Mouse (Mus musculus) T-helper 1 cell (primary cell): ENCODE results near the gene F12.
"Not testable (repeated sequence)": the region's sequence is repeated elsewhere in the genome, so short reads cannot be mapped to it uniquely, and the experiment has no call there.

Experiments used
- in situ Hi-C: fragments of 300-600 bp; cut with MboI, MseI; formaldehyde crosslinking; loops from one replicate; pipeline ENCODE4 v1.15.1; 2025; ENCODE audit warnings: high pct_unique_total_duplicates

Gene F12

DNA sequence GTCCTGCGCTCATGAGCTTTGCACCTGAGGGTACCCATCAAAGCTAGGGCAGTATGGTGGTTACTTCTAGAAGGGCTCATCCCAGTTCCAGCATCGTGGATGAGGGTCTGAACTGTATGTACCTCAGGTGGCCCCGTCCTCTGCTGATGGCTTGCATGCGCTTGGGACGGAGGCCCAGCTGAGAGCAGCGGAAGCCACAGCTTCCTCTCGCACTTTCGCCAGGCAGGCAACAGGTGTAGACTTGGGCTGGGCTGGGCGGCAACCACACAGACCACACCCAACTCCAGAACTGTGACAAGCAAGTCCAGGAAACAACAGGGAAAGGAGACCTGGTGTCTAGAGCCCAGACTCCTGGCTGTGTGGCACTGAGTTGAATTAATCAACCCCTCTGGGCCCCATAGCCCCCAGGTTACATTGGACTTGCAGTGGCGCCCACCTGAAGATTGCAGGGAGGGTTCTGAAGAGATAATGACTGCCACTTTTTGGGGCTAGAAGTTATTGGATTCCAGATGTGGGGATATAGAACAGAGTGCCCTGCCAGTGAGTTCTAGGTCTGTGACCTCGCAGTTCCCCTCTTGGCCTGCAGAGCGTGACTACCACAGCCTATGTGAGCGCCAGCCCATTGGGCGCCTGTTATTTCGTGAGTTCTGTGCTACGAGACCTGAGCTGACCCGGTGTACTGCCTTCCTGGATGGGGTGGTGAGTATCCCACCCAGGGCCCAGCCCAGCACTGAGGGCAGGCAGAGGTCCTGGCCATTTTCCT is 23.3 kb upstream of the F12 start:
- in situ Hi-C loops = no loop called here

DNA sequence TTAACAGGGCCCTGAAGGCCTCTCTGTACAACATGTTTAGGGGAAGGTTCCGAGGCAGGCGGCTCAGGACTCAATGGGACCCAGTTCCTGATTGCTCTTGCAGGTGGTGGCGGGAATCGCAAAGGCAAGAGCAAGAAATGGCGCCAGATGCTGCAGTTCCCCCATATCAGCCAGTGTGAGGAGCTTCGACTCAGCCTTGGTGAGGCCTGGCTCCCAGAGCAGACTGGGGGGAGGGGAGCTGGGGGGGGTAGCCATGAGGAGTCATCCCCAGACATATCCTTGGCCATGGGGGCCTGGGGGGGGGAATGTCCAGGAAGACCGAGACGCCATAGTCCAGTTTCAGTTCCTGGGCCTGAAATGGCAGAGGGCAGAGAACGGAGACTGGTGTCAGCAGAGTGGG is 22.6 kb upstream of the F12 start:
- in situ Hi-C loops = no loop called here

DNA sequence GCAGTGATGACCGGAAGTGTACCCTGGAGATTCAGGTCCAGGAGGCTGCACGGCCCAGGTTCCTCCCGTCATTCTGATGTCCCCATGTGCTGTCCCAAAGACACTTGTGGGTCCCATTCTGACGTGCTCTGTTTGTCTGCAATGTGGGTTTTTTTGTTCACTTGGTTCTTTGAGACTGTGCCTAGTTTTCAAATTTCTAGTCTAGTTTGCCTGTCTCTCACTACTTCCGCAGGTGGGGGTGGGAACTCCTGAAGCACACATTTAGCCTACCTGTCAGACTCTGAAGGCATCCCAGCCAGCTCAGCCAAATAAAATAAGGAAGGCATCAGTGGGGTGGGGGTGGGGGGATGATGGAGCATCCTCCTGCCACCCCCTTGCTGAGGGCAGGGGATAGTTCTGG is 21.5 kb upstream of the F12 start:
- in situ Hi-C loops = no loop called here

DNA sequence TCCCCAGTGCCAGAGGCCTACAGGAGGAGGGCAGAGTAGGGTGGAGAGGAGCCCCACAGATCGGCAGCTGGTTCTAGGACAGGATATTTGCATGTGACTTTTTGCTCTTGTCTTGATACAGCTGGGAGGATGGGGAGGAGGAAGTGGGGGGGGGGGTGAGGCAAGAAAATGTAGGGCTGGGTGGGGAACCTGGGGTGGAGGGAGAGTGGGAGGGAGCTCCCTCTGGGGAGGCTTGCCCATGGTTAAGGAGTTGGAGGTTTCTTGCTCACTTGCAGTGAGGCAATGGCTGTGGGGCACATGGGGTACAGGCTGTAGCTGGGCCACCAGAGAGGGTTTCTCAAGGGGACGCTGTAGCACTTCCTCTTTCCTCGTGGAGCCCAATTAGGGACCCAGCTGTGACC is 20.9 kb upstream of the F12 start:
- in situ Hi-C loops = no loop called here

DNA sequence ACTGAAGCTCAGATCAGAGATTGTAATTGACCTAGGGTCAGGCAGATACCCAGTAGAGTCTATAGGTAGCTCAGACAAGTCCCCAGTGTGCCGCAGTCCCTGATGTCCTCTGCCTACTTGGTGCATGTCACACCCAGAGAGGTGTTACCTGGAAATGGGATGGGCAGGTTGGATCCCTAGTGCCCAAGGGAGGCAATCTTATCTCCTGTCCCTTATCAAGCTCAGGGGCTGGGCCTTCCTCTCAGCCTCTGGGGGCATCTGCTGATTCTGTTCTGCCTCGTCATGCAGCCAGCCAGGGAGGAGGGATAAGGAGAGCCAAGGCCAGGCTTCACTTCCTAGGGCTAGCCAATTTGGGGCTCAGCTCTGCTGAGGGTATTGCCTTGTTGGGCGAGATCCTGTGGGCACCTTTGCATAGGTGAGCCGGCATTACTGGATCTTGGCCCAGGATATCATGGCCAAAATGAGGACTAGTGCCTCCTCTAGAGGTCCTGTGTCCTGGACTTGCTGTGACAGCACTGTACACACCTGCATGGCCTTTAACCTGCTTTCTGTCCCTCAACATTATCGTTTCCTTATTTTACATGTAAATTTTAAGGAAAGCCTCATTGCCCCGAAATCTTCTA is 20.0 kb upstream of the F12 start:
- in situ Hi-C loops = no loop called here

DNA sequence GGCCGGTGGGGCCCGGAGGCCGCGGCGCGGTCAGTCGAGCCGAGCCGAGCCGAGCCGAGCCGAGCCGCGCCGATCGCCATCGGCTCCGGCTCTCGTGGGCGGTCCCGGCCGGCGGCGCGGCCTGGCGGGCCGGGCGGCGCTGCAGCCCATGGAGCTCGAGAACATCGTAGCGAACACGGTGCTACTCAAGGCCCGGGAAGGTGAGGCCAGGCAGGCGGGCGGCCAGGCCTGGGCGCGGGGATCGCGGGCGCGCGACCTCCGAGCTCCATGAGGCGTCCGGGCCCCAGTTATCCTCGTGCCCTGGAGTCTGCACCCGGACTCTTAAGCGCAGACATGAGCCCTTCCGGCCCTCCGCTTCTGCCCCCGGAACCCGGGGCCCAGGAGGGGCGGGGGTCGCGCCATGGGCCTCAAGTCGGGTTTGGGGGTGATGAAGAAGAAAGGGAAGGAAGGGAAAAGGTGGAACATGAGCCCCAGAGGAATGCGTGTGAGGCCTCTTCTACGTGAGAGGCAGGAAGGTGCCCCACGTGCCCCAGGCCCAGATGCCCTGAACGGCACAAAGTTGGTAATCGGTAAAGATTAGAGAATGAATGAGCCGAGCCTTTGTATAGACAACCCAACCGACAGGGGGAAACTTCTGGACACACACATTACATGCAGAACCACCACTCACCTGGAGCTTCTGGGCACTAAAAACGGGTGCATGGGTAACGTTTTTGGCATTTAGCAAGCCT is 18.9 kb upstream of the F12 start:
- in situ Hi-C loops = no loop called here

DNA sequence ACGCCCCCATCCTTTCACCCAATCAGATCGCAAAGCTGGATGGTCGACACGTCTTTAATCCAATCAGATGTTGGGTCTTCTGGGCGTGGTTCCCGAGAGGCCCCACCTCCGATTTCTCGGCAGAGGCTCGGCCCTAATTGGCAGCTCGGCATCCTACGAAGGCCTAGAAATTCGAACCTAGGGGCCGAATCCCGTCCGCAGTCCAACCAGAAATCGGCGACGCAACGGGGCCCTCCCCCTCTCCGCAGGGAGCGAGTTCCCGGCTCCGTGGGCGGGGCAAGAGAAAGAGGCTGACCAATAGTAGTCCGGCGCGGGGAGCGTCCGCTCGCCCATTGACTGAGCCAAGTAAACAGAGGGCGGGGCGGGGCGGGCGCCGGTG is 18.3 kb upstream of the F12 start, which contains the start of gene Grk6:
Gene Grk6, plus strand, starts transcription at position 136 of the 379 bp plus-strand sequence.
- in situ Hi-C loops = no loop called here

DNA sequence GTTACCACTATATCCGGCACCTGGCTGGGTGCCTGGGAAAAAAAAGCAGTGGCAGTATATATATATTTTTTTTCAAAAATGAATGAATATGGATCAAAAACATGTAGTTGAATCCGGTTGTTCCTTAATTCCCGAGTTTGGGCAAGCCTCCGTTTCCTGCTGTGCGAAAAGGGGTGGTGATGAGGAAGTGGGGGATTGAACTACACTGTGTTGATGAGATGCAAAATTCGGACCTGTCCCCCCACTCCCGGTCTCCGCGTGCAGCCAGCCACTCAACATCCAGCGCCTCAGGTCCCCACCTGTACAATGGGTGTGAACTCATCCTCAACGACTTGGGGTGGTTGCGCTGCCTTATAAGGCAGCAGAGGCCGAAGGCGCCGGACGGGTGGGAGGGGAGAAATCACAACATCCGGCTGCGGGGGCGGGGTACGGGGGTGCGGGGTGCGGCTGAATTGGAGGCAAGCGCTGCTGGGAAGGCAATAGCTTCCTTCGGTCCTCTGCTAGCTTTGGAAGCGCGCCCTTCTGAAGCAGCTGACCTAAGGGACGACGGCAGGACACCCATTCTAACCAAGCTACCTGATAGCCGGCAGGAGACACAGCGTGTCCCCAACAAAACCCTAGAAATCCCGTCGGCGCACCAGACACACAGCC is 17.8 kb upstream of the F12 start:
- in situ Hi-C loops = no loop called here

DNA sequence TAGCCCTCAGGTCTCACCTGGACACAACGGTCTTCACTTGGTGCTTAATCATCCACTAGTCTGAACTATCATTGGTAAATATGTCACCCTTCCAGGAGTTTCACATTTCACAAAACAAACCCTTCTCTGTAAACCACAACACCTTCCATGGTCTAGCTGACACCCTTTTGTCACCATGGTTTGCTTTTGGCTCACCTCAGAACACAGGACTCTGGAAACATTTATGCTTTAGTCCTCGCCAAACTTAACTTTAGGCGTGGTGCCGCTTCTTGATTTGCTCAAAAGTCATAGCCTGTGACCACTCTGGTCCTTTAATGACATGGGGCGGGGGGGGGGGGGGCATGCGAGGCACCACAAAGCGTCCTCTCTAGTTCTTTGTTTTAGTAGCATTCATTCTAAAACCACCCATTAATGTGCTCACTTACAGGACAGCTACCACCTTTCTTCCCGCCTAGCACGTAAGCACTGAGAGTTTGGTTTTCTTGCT is 17.2 kb upstream of the F12 start:
- in situ Hi-C loops = no loop called here

DNA sequence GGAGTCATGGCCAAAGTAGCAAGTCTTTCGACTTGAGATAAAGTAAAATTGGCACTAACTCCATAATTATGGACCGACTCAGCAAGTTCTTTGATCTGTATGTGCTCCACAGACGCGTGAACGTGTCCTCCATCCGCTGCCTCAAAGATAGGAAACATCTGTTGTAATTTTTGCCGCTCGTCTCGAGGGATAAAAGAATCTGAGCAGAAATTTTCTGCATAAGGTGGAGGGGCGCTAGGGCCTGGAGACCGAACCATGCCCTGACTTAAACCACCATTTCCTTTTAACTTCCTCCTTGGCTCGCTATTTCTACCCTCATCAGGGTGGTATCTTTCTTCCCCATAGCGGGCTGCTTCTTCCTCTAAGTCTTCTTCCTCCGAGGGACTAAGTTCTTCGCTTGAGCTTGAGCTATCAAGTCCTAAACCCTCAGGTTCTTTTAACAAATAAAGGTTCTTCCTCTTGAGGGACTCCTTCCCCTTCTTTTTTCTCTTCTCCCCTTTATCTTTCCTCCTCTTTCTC is 10.6 kb upstream of the F12 start:
- in situ Hi-C loops = not testable (repeated sequence)

DNA sequence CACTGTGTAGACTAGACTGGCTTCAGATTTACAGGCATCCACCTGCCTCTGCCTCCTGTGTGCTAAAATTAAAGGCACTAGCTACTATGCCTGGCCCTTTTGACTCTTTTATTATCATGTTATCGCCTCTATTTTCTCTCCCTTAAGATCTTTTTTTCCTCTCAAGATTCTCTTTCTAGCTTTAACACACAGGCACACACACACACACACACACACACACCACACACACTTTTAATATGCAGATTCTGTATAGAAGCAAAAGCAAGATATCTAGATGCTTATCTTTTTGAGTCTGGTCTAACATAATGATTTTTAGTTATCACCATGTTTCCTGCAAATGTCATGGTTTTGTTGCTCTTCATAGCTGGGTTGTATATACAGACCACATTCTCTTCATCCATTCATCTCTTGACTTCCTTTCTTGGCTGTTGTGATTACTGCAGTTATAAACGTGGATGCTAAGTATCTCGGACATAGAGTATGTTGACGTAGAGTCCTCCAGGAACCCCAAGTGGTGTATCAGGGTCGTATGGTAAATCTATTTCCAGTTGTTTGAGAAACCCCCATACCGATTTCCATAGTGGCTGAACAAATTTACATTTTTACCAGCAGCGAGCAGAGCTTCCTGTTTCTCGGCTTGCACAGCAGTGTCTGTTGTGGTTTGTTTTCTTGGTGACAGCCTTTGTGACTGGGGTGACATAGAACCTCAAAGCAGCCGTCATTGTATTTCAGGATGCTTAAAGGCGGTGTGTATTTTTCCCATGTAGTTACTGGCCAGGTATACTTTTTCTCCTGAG is 5.5 kb upstream of the F12 start:
- in situ Hi-C loops = no loop called here

DNA sequence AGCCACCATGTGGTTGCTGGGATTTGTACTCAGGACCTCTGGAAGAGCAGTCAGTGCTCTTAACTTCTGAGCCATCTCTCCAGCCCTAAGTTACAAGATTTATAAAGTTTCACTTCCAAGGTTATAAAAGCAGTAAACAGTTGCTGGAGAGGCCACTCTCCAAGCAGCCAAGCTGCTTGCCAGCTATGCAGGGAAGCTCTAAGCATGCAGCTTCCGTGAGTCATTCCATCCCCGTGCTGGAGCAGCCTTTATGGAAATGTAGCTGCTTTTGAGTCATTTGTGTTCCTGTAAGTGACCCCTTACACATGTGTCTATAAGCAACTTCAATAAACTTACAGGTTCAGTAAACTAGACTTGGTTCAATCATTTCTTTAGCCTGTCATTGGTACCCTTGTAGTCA is 4.0 kb upstream of the F12 start:
- in situ Hi-C loops = no loop called here

DNA sequence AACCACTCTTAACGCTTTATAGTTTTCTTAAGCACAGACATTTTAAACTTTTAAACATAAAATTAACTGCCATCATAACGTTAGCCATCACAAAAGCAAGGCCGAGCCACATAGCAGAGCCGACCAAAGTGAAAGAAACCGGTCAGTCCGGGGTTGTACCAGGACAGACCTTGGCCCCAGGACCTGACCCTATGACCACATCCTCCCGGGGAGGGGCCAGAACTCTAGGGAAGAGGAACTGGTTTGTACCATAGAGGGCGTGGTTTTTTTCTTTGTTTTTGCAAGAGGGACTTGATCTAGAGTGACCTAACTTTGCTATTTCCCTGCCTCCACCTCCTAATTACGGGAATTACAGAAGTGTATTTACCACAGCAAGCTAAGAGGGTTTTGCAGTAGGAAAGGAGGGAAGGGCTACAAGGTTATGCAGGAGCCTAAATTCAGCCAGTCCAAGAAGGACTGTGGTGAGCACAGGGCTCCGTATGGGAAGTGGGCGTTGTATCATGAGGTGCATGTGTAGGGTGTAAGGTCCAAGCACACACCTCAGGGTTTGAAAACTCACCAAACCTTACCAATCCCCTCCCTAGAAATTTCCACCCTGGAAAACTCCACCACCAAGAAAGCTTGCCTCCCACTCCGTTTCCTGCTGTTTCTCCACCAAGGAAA is 2.8 kb upstream of the F12 start:
- in situ Hi-C loops = no loop called here

DNA sequence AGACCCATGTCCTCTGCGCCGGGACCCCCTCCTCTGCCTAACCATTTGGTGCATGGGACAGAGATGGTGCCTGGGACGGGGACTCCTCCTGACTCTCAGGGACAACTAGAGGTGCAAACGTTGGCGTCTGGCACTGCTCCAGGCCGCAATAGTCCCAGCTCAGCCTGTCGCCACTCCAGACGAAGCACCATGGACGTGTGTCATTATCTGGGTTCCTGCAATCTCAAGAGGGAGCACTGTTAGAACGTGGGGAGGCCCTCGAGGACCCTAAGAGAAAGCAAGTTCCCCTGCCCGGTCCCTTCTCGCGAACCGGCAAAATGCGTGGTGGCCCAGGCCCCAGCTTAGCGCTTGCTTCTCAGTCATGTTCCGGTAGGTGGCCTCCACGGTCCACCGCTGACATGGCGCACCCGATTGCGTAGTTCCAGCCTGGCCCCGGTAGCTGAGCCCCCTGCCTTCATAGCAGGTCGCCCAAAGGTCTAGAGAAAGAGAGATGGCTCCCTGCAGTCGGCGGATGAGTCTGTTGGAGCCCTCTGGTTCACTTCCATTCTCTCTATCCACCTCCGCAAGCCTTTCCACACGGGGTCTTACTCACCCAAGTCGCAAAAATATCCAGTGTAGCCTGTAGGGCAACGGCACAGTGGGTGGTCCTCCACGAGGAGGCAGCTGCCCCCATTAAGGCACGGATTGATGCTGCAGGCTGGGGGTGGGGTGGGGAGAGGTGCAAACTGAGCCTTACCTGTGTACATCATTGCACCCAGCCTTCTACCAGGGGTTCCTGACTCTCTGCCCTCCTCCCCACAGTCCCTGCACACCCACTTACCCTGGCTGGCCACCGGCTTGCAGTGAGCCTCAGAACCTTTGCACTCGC is 5.4 kb downstream of the F12 start:
- in situ Hi-C loops = loop anchor here (5.0 kb wide), 1 partner anchor 46 kb away; no protein-coding TSS in a partner anchor

DNA sequence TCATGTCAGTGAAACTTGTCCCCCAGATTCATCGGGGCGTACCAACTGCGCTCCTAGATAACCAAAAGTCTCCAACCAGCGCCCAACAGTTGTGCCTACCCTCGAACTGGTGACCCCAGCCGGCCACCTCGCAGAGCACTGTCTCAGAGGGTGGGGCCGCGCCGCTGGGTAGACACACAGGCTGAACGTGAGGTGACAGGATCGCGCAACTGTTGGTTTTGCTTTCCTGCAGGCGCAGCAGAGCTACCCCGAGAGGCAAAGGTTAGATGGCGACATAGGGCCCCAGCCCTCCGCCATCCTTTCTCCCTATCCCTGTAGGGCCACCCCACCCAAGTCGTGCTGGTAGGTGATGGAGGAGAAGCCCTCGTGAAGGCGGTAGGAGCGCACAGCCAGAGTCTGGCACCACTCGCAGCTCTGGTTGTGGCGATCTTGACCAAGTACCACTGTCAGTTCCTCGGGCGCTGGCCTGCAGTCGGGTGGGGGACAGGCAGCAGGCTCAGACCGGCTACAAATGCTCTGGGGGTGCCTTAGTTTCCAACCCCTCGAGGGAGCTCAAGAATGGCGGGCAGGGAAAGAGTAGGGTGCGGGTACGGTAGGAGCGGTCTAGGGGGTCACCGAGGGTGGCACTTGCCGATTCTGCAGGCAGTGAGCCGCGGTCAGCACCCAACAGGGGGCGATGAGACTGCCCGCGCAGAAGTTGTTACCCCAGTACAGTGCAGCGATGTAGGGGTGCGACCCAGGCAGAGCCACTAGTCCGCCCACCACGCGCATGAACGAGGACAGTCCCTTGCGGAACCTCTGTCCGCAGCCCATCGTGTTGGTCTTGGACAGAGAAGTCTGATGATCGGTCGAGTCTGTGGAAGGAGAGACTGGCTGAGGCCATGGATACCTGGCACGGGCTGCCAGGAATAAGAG is 6.3 kb downstream of the F12 start:
- in situ Hi-C loops = loop anchor here (5.0 kb wide), 1 partner anchor 47 kb away; no protein-coding TSS in a partner anchor

DNA sequence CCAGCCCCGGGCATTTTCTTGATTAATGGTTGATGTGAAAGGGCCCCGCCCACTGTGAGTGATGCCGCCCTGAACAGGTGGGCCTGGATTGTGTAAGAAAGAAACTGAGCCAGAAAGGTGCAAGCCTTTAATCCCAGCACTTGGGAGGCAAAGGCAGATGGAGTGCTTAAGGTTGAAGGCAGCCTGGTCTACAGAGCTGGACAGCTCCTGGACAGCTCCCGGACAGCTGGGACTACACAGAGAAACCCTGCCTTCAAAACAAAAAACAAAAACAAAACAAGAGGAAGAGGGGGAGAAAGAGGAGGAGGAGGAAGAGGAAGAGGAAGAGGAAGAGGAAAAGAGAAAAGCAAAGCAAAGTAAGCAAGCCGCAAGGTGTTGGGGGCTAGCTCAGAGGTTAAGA is 7.5 kb downstream of the F12 start:
- in situ Hi-C loops = no loop called here

DNA sequence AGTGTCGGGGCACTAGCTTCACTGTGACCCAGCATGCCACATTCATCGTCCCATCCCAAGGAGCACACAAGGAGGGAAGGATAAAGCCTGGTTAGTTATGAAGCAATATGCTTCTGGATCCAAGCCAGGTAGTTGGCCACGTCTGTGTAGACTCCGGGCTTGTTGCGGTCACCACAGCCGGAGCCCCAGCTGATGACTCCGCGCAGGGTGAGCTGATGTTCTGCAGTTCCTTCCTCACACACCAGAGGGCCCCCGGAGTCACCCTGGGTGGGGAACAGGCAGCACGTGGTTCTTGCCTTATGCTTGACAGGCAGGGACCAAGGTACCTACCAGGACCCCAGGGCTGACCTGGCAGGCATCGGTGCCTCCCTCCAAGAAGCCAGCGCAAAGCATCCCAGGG is 8.6 kb downstream of the F12 start:
- in situ Hi-C loops = no loop called here

DNA sequence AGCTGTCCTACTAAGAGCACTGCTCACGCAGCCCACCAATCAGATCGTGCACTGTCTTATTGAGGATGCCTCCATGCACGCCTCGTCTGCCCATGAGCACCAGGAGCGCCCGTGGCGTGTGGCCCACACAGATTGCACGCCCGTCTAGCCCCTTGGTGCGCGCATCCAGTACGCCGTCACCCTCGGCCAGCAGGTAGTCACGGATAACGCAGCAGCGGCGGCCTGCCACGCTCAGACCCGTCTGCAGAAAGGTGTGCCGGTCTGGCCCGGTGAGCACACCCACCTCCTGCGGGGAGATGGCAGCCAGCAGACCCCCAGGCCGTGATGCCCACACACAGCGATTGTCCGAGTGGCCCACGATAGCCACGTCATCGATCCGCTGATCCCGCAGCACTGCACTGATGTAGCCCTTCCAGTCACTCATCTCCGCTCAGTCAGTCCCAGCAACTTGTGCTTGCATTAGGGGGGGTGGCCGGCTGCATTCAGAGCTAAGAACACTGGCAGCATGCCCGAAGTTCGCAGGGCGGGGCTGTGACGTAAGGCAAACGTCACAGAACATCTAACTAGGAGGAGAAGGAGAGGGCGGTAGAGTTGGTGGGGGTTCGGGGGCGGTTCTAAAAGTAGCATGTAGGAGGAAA is 11.7 kb downstream of the F12 start, which contains the start of gene Pfn3:
Gene Pfn3, minus strand, starts transcription at position 490 of the 638 bp plus-strand sequence.
- in situ Hi-C loops = no loop called here
